Mouse (Mus musculus) Patski (cell line): ENCODE data around the gene Prdx1. TPM values are rescaled to one million over a fixed set of nuclear protein-coding genes. Genes with fewer than 3 reads are reported as not detected.
"Not testable (repeated sequence)": the region's sequence is repeated elsewhere in the genome, so short reads cannot be mapped to it uniquely, and the experiment has no call there.

Experiments
- ATAC-seq: fragments of 100-300 bp; one replicate; pipeline ENCODE4 v1.8.0; 2021
- CTCF ChIA-PET: fragments of 350-600 bp; sonication (Branson Sonifier 250); formaldehyde crosslinking; loops from one replicate; lab custom pipeline; 2022; ENCODE audit warnings: inconsistent platforms; lab: Charles Lee
- POLR2A ChIA-PET: fragments of 350-600 bp; sonication (Branson Sonifier 250); formaldehyde crosslinking; loops from one replicate; lab custom pipeline; 2022; ENCODE audit warnings: antibody characterized with exemption, inconsistent platforms; lab: Charles Lee
- DNase-seq: peaks from one replicate; pipeline ENCODE4 v3.0.0-alpha.2; 2011; ENCODE audit warnings: low read depth, low spot score
- H3K27me3 ChIP-seq: fragments of 371-371 bp; one replicate; pipeline ENCODE4 v1.5.1; 2021
- CTCF ChIP-seq: fragments of 100-300 bp; IDR thresholded peaks from one replicate; pipeline ENCODE4 v1.5.1; 2021
- in situ Hi-C: fragments of 300-500 bp; cut with MboI; formaldehyde crosslinking; loops from 3 replicates; pipeline ENCODE4 v1.11.1; 2018; ENCODE audit warnings: low pct_unique_long_range_greater_than_20kb, mixed read lengths
- polyA plus RNA-seq: library from polyadenylated mRNA; unstranded; gene quantifications from one replicate; pipeline ENCODE4 v1.2.3, GENCODE M21; 2021

Gene Prdx1
- polyA plus RNA-seq, 1 experiment from 2014 or later = 538 TPM

DNA sequence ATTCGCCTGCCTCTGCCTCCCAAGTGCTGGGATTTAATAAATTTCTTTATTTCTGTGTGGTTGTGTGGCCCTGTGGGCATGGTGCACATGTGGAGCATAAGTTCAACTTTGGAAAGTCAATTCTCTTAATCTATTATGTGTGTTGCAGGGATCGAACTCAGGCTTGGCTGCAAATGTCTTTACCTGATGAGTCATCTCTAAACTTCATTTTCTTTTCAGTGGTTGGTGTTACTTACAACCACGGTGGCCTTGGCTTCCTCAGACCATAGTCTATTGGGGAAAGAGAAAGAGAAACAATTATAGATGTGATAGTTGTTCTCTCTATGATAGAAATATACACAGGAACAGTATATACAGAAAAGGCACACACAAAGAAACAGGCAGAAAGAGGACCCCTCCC, 9.3 kb upstream of the Prdx1 start:
- TF ChIP-seq CTCF = no peak
- CTCF ChIA-PET = no interaction called here
- ATAC-seq (no peak), DNase-seq (no peak)
- H3K27me3 ChIP-seq = no peaks in the 10 kb centered on the region
- POLR2A ChIA-PET = interaction anchor here (0.9 kb wide), 1 partner anchor 10 kb away, joined by 3 read pairs; no protein-coding TSS in a partner anchor
- in situ Hi-C loops = no loop called here

DNA sequence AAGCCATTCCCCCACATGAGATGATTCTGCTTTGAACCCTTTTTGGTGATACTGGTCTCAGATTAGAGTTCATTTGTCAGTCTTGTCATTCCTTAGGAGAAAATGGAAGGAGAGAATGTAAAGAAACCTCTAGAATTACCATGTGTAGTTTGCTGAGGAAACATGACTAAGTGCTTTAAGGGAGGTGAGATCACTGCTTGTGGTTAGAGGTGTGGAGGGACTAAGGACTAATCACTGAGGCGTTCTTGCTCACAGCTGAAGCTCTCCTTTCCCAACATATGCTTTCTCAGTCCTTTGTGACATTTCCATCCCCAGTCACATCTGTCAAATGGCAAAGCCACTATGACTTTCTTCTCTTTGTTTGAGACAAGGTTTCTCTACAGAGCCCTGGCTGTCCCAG, 7.5 kb upstream of the Prdx1 start:
- ChIA-PET CTCF (no interaction called here), POLR2A (no interaction called here)
- H3K27me3 ChIP-seq = no peaks in the 10 kb centered on the region
- DNase-seq = no peak
- no peak for TF ChIP-seq CTCF
- in situ Hi-C loops = no loop called here
- ATAC-seq = no peak

DNA sequence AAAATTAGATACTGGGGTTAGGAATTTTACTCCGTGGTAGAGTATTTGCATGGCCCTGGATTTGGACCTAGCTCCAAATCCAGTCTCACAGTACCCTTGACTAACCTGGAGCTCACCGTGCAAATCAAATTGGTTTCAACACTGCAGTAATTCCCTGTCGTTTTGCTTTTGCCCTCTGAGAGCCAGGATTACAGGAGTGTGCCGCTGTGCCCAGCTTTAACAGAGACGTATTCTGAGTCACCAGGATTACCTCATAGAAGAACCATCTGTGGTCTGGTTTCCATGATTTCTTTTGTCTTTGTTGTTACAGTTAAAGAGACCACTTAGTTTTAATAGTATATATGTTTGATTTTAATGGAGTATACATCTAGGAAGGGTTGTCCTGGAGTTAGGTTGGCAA, 6.2 kb upstream of the Prdx1 start:
- POLR2A ChIA-PET = interaction anchor here (0.6 kb wide), 1 partner anchor 63 kb away, joined by 4 read pairs; no protein-coding TSS in a partner anchor
- TF ChIP-seq CTCF = no peak
- no peak for ATAC-seq
- no peak for DNase-seq
- H3K27me3 ChIP-seq = no peaks in the 10 kb centered on the region
- CTCF ChIA-PET = interaction anchor here (1.3 kb wide), 1 partner anchor 35 kb away, joined by 6 read pairs; no protein-coding TSS in a partner anchor
- in situ Hi-C loops = no loop called here

DNA sequence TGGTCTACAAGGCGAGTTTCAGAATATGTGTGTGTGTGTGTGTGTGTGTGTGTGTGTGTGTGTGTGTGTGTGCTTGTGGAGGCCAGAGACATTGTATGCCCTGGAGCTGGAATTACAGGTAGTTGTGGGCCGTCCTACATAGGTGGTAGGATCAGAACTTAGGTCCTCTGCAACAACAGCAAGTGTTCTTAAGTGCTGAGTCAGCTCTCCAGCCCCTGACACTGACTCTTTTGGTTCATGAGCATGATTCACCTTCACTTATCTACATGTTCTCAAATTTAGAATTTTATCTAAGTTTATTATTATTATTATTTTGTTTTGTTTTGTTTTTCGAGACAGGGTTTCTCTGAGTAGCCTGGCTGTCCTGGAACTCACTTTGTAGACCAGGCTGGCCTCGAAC, 4.8 kb upstream of the Prdx1 start:
- in situ Hi-C loops, POLR2A ChIA-PET, DNase-seq, ATAC-seq, CTCF ChIA-PET, H3K27me3 ChIP-seq: not testable (repeated sequence)

DNA sequence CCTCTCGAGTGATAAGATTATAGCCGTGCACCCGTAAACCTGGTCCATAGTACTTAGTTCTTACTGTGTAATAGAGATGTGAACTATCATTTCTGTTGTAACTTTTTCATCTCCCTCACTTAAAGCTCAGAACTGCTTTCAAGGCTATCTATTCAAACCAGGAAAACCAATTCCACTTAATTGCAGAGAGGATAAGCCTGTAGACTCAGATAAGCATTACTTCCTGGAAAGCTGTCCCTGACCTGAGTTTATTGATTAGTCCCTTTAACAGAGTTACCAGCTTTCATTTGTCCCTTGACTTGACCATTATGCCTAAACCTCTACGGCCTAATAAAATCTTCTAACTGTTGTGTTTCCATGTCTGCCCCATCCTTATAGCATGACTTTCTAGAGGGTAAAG, 1.4 kb upstream of the Prdx1 start:
- DNase-seq = no peak
- TF ChIP-seq CTCF = no peak
- no peaks in the 10 kb centered on the region for H3K27me3 ChIP-seq
- ChIA-PET POLR2A (no interaction called here), CTCF (no interaction called here)
- in situ Hi-C loops = no loop called here
- ATAC-seq = no peak

DNA sequence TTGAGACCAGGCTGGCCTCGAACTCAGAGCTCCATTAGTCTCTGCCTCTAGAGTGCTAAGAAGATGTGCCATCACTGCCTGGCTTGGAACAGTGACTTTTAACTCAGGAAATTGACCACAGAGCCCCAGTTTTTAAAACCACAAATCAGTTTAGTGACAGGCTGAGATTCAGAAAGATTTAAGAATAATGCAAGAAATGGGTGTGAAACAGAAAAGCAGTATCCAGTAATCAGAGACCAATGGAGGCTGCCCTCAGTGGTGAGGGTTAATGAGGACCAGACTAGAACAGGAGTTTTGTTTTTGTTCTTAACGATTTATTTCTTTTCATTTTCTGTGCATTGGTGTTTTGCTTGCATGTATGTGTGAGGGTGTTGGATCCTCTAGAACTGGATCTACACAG, 679 bp upstream of the Prdx1 start:
- in situ Hi-C loops = no loop called here
- ATAC-seq (no peak), DNase-seq (no peak)
- no peaks in the 10 kb centered on the region for H3K27me3 ChIP-seq
- POLR2A ChIA-PET = interaction anchor here (1.3 to 1.7 kb wide), 2 partner anchors 24 to 33 kb away, joined by 4 to 6 read pairs; partner anchors contain the start of gene Akr1a1
- CTCF ChIA-PET = interaction anchor here (1.5 to 1.6 kb wide), 2 partner anchors 10 to 40 kb away, joined by 3 to 4 read pairs; no protein-coding TSS in a partner anchor
- no peak for TF ChIP-seq CTCF

GRCm38 (mm10) chr4:116687041-116687440, 1.7 kb downstream of the Prdx1 start:
- in situ Hi-C loops = no loop called here
- no peak for TF ChIP-seq CTCF
- ChIA-PET POLR2A (interaction anchor here (0.7 to 2.5 kb wide), 3 partner anchors 13 to 86 kb away, joined by 3 to 6 read pairs (median 3); no protein-coding TSS in a partner anchor), CTCF (interaction anchor here (1.3 kb wide), 1 partner anchor 16 kb away, joined by 4 read pairs; no protein-coding TSS in a partner anchor)
- DNase-seq (no peak), ATAC-seq (no peak)
- H3K27me3 ChIP-seq = no peaks in the 10 kb centered on the region

- ChIA-PET CTCF (interaction anchor here (0.9 to 1.3 kb wide), 2 partner anchors 9 to 14 kb away, joined by 3 to 5 read pairs; no protein-coding TSS in a partner anchor), POLR2A (interaction anchor here (1.4 kb wide), 1 partner anchor 37 kb away, joined by 3 read pairs; no protein-coding TSS in a partner anchor)
- no peaks in the 10 kb centered on the region for H3K27me3 ChIP-seq
- TF ChIP-seq CTCF = no peak
- no peak for DNase-seq
- no peak for ATAC-seq
- in situ Hi-C loops = no loop called here
Observed at GRCm38 (mm10) chr4:116689309-116689876, 4.0 kb downstream of the Prdx1 start.

- POLR2A ChIA-PET = no interaction called here
- no peak for ATAC-seq
- in situ Hi-C loops = loop anchor here (10.0 kb wide), 1 partner anchor 47 kb away; no protein-coding TSS in a partner anchor
- no peak for TF ChIP-seq CTCF
- H3K27me3 ChIP-seq = no peaks in the 10 kb centered on the region
- CTCF ChIA-PET = interaction anchor here (1.0 kb wide), 1 partner anchor 11 kb away, joined by 3 read pairs; no protein-coding TSS in a partner anchor
- no peak for DNase-seq
Observed at GRCm38 (mm10) chr4:116692146-116692545, 6.8 kb downstream of the Prdx1 start.

GRCm38 (mm10) chr4:116693785-116694184, 8.4 kb downstream of the Prdx1 start:
- no peak for ATAC-seq
- POLR2A ChIA-PET = no interaction called here
- no peaks in the 10 kb centered on the region for H3K27me3 ChIP-seq
- in situ Hi-C loops = loop anchor here (10.0 kb wide), 1 partner anchor 49 kb away; no protein-coding TSS in a partner anchor
- TF ChIP-seq CTCF = no peak
- DNase-seq = no peak
- CTCF ChIA-PET = interaction anchor here (0.7 to 1.0 kb wide), 2 partner anchors 9 to 14 kb away, joined by 3 read pairs; partner anchors contain the start of genes Ccdc163 and Mmachc

- DNase-seq (no peak), ATAC-seq (no peak)
- ChIA-PET CTCF (interaction anchor here (0.9 to 1.6 kb wide), 3 partner anchors 10 to 42 kb away, joined by 3 to 5 read pairs (median 3); no protein-coding TSS in a partner anchor), POLR2A (no interaction called here)
- H3K27me3 ChIP-seq = no peaks in the 10 kb centered on the region
- in situ Hi-C loops = loop anchor here (10.0 kb wide), 1 partner anchor 54 kb away; no protein-coding TSS in a partner anchor
- no peak for TF ChIP-seq CTCF
Observed at GRCm38 (mm10) chr4:116698693-116699342, 13.5 kb downstream of the Prdx1 start.
